Mouse (Mus musculus) lung, adult 2 months (tissue): ENCODE measurements around the gene Ttll4. TPM values are rescaled to one million over a fixed set of nuclear protein-coding genes. Genes with fewer than 3 reads are reported as not detected.

Experiments used
- DNase-seq: peaks from one replicate; pipeline ENCODE4 v3.0.0; 2022
- H3K4me1 ChIP-seq: fragments of 200-500 bp; 2 replicates; pipeline ENCODE4 v1.6.1; 2011; ENCODE audit warnings: low read length; ENCODE audit not compliant: control insufficient read depth, insufficient read depth
- H3K4me3 ChIP-seq: fragments of 200-500 bp; replicated peaks from 2 replicates; pipeline ENCODE3; 2011; ENCODE audit warnings: low read depth, mild to moderate bottlenecking, control low read depth, low read length; ENCODE audit errors: extremely low read depth
- CTCF ChIP-seq: fragments of 200-500 bp; IDR thresholded peaks from 2 replicates; pipeline ENCODE4 v1.5.1; 2011; ENCODE audit warnings: mild to moderate bottlenecking, low read length, control low read depth; ENCODE audit not compliant: insufficient read depth
- POLR2A ChIP-seq: fragments of 200-500 bp; IDR thresholded peaks from 2 replicates; pipeline ENCODE4 v1.6.1; 2011; ENCODE audit warnings: low read depth, mild to moderate bottlenecking, control low read depth, low read length, borderline replicate concordance; ENCODE audit errors: extremely low read depth
- WGBS: fragments of 180-500 bp; shearing (Covaris S2); methylation state at CpG from one replicate; pipeline ENCODE4 v1.1.7; 2018; 5-methylcytosine and 5-hydroxymethylcytosine counted together
- polyA plus RNA-seq: library from polyadenylated mRNA; depleted of rRNA; stranded (reverse); fragments of >200 nt; gene quantifications from 2 replicates; pipeline ENCODE4 v1.2.3, GENCODE M21; 2012

The Ttll4 gene
- polyA plus RNA-seq, 1 experiment = 16.1 TPM

DNA sequence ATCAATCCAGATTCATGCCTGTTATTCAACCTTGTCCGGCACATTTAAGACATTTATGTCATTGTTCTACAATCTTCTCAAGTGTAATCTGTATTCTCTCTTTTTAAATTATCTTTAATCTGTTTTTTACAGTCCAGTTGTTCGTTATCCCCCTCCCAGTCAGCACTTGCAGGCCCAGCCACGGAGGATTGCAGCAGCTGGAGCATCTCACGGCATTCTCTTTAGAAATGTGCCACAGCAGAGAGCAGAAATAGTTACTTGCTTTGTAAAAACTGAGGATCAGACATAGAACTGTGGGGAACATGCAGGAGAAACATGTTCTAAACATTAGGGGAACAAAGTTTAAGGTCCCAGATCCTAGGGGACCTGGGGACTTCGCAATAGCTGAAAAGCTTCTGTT lies 43.5 kb downstream of the Ttll4 start:
- no peak overlapping the region for H3K4me3 ChIP-seq
- WGBS = 71% methylated on average over 5 of the region's 5 CpGs
- no peak for DNase-seq
- no peak for TF ChIP-seq CTCF
- TF ChIP-seq POLR2A = no peak
- H3K4me1 ChIP-seq = no peaks in the 10 kb centered on the region

DNA sequence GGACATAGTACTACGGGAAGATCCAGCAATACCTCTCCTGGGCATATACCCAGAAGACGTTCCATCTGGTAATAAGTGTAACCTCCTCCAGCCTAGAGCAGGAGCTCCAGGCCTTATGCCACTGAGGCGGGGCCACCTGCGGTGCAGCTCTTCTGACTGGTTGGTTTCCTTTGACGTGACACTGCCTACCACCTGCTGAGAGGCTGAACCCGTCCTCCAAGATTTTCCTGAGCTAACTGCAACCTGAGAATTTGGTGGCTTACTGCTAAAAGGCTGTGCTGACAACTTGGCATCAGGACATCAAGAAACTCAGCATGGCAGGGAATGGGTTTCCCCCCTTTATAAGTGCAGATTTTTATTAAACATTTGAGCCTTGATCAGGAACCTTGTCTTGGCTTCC lies 48.0 kb downstream of the Ttll4 start:
- no peak for DNase-seq
- H3K4me3 ChIP-seq = no peak overlapping the region
- no peaks in the 10 kb centered on the region for H3K4me1 ChIP-seq
- 42% methylated on average over 6 of the region's 6 CpGs for WGBS
- no peak for TF ChIP-seq POLR2A
- TF ChIP-seq CTCF = no peak

DNA sequence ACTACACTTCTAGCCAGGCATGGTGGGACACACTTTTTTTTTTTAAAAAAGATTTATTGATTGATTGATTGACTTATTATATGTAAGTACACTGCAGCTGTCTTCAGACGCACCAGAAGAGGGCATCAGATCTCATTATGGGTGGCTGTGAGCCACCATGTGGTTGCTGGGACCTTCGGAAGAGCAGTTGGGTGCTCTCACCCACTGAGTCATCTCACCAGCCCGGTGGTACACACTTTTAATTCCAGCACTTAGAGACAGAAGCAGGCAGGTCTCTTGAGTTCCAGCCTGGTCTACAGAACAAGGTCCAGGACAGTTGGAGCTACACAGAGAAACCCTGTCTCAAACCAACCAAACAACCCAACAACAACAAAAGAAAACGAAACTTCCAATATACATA lies 50.5 kb downstream of the Ttll4 start:
- Histone ChIP-seq H3K4me1 (no peaks in the 10 kb centered on the region), H3K4me3 (no peak overlapping the region)
- no peak for DNase-seq
- TF ChIP-seq POLR2A (no peak), CTCF (no peak)
- 68% methylated on average over 4 of the region's 4 CpGs for WGBS

DNA sequence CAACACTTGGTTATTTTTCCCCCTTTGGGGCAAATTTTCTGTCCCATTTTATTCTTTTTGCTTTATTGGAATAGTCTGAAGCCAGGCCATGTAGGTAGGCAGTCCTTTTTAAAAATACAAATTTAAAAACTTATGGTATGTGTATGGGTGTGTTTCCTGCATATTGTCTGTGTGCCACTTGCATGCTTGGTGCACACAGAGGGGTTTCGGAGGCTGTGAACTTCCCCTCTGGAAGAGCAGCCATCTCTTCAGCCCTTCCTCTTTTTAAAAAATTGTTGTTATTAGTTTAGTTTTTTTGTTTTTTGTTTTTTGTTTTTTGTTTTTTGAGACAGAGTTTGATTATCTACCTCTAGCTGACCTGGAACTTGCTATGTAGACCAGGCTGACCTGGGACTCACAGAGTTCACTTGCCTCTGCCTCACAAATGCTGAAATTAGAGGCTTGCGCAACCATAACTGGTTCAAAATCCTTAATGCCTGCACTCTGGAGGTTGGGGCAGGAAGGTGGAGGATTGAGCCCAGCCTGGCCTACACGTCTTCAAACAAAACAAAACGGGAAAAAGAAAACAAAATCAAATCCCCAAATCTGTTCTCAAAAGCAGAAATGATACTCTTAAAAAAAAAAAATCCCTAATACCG lies 51.0 kb downstream of the Ttll4 start:
- no peak for DNase-seq
- no peaks in the 10 kb centered on the region for H3K4me1 ChIP-seq
- 33% methylated on average over 5 of the region's 5 CpGs for WGBS
- no peak overlapping the region for H3K4me3 ChIP-seq
- TF ChIP-seq CTCF (no peak), POLR2A (no peak)

DNA sequence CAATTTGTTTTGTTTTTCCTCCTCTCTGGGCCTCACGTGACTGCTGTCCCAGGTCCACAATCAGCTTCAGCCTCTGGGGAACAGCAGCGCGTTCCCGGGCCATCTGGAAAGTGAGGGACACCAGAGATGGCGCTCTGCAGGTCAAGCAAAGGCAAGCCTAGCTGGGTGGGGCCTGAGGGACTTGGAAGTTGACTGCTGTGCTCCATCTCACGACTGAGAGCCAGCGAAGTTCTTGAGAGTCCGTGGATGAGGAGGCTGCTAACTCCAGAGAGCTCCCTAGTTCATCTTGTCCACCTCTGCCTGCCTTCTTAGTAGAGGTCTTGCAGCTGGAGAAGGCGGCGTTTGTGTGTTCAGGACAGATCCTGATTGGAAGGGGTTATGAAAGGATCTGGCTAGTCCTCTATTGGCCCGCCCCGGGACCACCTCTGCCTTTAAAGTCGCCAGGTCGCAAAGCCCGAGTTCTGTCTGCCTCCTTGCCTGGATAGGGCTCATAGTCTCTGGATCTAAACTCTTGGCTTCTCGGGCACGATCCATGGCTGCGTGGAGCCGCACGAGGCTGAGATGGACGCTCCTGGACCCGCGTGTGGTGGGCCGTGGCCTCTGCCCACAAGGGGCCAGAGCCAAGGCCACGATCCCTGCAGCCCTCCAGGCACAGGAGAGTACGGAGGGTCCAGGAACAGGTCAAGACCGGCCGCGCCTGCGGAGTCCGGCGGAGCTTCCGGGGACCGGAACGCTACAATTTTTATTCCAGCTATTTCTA lies 51.7 kb downstream of the Ttll4 start, which contains the start of gene Cyp27a1:
Gene Cyp27a1 (plus strand): TSS at position 476 of the 760 bp plus-strand sequence.
- peak; percentile 53 for DNase-seq
- no peaks in the 10 kb centered on the region for H3K4me1 ChIP-seq
- peak within 1 kb of the TSS; percentile 38 for H3K4me3 ChIP-seq
- TF ChIP-seq CTCF (no peak), POLR2A (peak; percentile 76; the same call in 1 of the 2 replicates)
- 5% methylated on average over 35 of the region's 35 CpGs for WGBS

DNA sequence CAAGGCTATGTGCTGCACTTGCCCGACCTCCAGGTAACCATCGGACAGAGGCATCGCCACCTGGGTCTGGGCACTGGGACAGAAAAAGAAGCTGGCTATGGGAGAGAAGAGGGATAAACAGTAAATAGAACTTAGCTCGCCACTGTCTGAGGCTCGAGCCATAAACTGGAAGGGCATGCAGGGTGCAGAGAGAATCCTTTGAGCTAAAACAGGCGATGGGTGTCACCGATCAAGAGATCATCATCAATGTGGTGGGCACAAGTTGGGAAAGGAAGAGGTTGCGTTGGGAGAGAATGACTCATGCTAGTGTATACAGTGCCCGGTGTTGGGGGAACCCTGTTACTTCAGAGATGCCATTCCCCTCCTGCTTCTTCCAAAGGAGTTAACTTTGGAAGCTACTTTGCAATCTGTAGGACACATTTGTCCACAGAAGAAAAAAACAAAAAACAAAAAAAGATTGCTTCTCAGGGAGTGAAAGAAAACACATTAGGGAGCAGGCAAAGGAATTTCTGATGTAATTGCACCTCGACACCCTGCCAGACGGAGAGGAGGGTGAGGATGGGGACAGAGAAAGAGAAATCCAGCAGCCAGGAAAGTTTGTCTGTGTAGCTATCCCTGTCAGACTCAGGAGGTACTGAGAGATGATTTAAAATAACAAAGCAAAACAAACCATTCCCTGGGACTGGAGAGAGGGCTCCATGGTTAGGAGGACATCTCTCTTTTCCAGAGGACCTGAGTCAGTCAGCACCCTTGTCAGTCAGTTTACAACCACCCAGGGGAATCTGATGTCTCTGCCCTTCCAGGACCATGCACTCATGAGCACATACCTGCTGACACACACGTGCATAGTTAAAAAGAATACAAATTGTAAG lies 52.5 kb downstream of the Ttll4 start:
- H3K4me3 ChIP-seq = peak overlapping the region; percentile 38
- no peaks in the 10 kb centered on the region for H3K4me1 ChIP-seq
- TF ChIP-seq CTCF = no peak
- TF ChIP-seq POLR2A = no peak
- DNase-seq = no peak
- WGBS = 21% methylated on average over 12 of the region's 12 CpGs

DNA sequence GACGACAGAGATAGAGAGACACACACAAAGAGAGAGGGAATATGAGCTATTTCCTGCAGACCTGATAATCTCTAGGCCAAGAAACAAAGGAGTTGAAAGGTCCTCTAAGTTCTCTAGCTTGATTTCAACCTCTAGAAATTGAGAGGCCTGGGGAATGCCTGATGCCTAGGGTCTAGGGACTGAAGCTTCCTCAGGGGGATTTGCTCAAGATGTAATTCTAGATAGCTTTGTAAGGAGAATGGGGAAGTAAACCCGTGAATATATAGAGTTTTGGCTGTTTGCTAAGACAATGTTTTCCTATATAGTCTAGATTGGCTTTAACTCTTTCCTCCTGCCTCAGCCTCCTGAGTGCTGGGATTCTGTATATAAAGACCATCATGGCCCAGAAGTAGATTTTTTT lies 53.4 kb downstream of the Ttll4 start:
- no peak for DNase-seq
- H3K4me3 ChIP-seq = no peak overlapping the region
- H3K4me1 ChIP-seq = no peaks in the 10 kb centered on the region
- WGBS = 24% methylated on average over 2 of the region's 2 CpGs
- TF ChIP-seq POLR2A (no peak), CTCF (no peak)

DNA sequence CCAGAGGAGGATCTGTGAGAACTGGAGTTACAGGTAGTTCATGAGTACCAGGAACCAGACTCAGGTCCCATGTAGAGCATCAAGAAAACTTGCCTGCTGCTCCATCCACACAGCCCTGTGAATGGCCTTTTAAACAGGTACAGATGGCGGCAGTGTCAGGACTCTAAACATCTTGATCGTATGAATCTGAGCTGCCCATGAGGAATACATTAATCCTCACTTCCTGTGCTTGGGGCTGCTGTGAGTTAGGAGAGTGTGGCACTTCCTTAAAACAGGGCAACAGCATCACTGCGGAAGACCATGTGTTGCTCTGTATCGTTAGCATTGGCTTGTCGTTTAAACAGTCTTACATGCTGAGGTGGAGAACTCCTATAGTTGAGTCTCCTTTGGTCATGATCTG lies 53.9 kb downstream of the Ttll4 start:
- Histone ChIP-seq H3K4me3 (no peak overlapping the region), H3K4me1 (no peaks in the 10 kb centered on the region)
- no peak for DNase-seq
- WGBS = 55% methylated on average over 5 of the region's 5 CpGs
- TF ChIP-seq POLR2A (no peak), CTCF (no peak)

DNA sequence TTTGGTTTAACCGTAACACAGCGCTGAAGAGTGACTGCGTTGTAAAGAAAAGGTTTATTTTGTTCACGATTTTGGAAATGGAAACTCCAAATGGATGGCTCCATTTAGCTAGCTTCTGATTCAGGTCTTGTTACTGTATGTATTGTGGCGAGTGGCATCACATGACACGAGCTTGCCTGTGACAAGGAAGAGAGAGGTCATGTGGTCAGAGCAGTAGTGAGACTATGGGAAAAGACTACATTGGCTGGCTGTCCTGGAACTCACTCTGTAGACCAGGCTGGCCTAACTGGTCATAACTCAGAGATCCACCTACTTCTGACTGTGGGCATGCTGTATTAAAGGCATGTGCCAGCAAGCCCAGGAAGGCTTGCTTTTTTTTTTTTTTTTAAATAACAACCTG lies 54.3 kb downstream of the Ttll4 start:
- Histone ChIP-seq H3K4me3 (no peak overlapping the region), H3K4me1 (no peaks in the 10 kb centered on the region)
- 82% methylated on average over 6 of the region's 6 CpGs for WGBS
- TF ChIP-seq CTCF (no peak), POLR2A (no peak)
- no peak for DNase-seq

DNA sequence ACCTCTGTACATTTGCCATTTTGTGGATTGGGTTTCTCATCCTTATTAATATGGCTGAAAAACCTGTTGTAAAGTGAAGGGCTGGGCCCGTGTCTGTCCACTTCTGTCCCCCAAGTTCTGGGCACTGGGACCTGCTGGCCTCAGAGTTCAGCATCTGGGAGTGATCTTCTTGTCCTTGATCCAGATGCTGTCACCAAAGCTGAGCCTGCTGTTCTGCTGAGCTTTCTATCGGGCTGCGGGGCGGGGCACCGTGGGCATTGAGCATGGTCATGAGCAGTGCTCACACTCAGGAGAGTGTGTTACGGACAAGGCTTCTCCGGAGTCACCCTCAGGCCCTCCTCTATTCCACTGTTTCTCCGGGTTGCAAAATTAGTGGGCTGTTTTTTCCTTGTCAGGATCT lies 56.6 kb downstream of the Ttll4 start:
- TF ChIP-seq POLR2A = no peak
- TF ChIP-seq CTCF = no peak
- 90% methylated on average over 8 of the region's 8 CpGs for WGBS
- DNase-seq = no peak
- H3K4me3 ChIP-seq = no peak overlapping the region
- H3K4me1 ChIP-seq = no peaks in the 10 kb centered on the region
